Mouse (Mus musculus) ES-E14 (cell line): ENCODE data around the gene Eef1akmt2. TPM values are rescaled to one million over a fixed set of nuclear protein-coding genes. Genes with fewer than 3 reads are reported as not detected.

Source experiments
- DNase-seq: peaks from one replicate; pipeline ENCODE4 v3.0.0-alpha.2; 2013; ENCODE audit warnings: low read depth, low spot score
- H3K27ac ChIP-seq: 2 replicates; pipeline ENCODE4 v1.5.1; 2012; ENCODE audit warnings: low read depth, mild to moderate bottlenecking, low read length, moderate library complexity, mixed read lengths; ENCODE audit not compliant: poor library complexity, insufficient read depth, severe bottlenecking
- H3K36me3 ChIP-seq: 2 replicates; pipeline ENCODE4 v1.6.1; 2012; ENCODE audit warnings: mild to moderate bottlenecking, low read length, moderate library complexity, mixed read lengths; ENCODE audit not compliant: control insufficient read depth, poor library complexity, insufficient read depth, severe bottlenecking
- H3K4me1 ChIP-seq, 2 experiments: fragments of 150-350 bp in 1 of 2; sonication (generic) in 1 of 2; 2 replicates each; pipeline ENCODE4 v1.6.1; 2012; ENCODE audit warnings: low read length in 2 of 2, mild to moderate bottlenecking in 1 of 2, mixed read lengths in 1 of 2; ENCODE audit not compliant: control insufficient read depth in 2 of 2, insufficient read depth in 2 of 2, poor library complexity in 1 of 2
- H3K4me3 ChIP-seq, 2 experiments: fragments of 150-350 bp in 1 of 2; sonication (generic) in 1 of 2; 2 replicates each; pipeline ENCODE4 v1.5.1; 2012; ENCODE audit warnings: low read length in 2 of 2, low read depth in 1 of 2, mild to moderate bottlenecking in 1 of 2, mixed read lengths in 1 of 2; ENCODE audit not compliant: insufficient read depth in 1 of 2, poor library complexity in 1 of 2, severe bottlenecking in 1 of 2
- H3K9ac ChIP-seq: 2 replicates; pipeline ENCODE4 v1.6.1; 2012; ENCODE audit warnings: low read depth, mild to moderate bottlenecking, low read length, mixed read lengths; ENCODE audit not compliant: poor library complexity, insufficient read depth, severe bottlenecking
- H3K9me3 ChIP-seq: fragments of 150-350 bp; sonication (generic); 2 replicates; pipeline ENCODE4 v1.6.1; 2012; ENCODE audit warnings: low read depth, mild to moderate bottlenecking, low read length; ENCODE audit not compliant: control insufficient read depth, insufficient read depth
- CHD2 ChIP-seq: IDR thresholded peaks from 2 replicates; pipeline ENCODE4 v1.6.1; 2014; ENCODE audit warnings: mild to moderate bottlenecking, low read depth, low read length, inconsistent platforms
- HCFC1 ChIP-seq: IDR thresholded peaks from 2 replicates; pipeline ENCODE4 v1.6.1; 2012; ENCODE audit warnings: low read length, inconsistent platforms, borderline replicate concordance; ENCODE audit not compliant: insufficient read depth
- MAFK ChIP-seq: IDR thresholded peaks from 2 replicates; pipeline ENCODE4 v1.6.1; 2014; ENCODE audit warnings: mild to moderate bottlenecking, low read depth, low read length, inconsistent platforms; ENCODE audit not compliant: insufficient read depth
- ZC3H11A ChIP-seq: IDR thresholded peaks from 2 replicates; pipeline ENCODE4 v1.6.1; 2012; ENCODE audit warnings: low read depth, mild to moderate bottlenecking, inconsistent platforms, low read length, borderline replicate concordance
- ZNF384 ChIP-seq: IDR thresholded peaks from 2 replicates; pipeline ENCODE4 v1.6.1; 2012; ENCODE audit warnings: low read depth, low read length, inconsistent platforms
- in situ Hi-C, 2 experiments: fragments of 600-800 bp; cut with MboI; formaldehyde crosslinking; loops; one replicate each; pipeline ENCODE4 v1.15.1; 2025; ENCODE audit warnings: low sequenced_read_pairs in 2 of 2, inconsistent platforms in 1 of 2; ENCODE audit not compliant: unreplicated experiment in 2 of 2
- total RNA-seq: library from RNA; depleted of rRNA; stranded (reverse); fragments of 300-350 nt; gene quantifications from 2 replicates; pipeline ENCODE4 v1.2.3, GENCODE M21; 2012

Eef1akmt2 gene
- total RNA-seq, 1 experiment = 17.9 TPM

GRCm38 (mm10) chr7:132804951-132805350 is 47.5 kb downstream of the Eef1akmt2 start:
- Histone ChIP-seq H3K9ac (no peak overlapping the region), H3K36me3 (0 out of 2 replicates have a peak, but pooled peaks cover 2% of the 10 kb centered on the region), H3K4me3 (no peak overlapping the region), H3K9me3 (no peaks in the 10 kb centered on the region), H3K27ac (no peak overlapping the region), H3K4me1 (peaks cover 14 to 45% of the 10 kb centered on the region in 2 experiments)
- in situ Hi-C loops = no loop called here
- DNase-seq = no peak
- no peak for TF ChIP-seq CHD2
- TF ChIP-seq ZC3H11A = no peak
- no peak for TF ChIP-seq MAFK
- no peak for TF ChIP-seq HCFC1
- no peak for TF ChIP-seq ZNF384

- Histone ChIP-seq H3K9ac (no peak overlapping the region), H3K9me3 (no peaks in the 10 kb centered on the region), H3K4me3 (no peak overlapping the region), H3K36me3 (0 out of 2 replicates have a peak, but pooled peaks cover 2% of the 10 kb centered on the region), H3K27ac (no peak overlapping the region), H3K4me1 (peaks cover 9 to 42% of the 10 kb centered on the region in 2 experiments)
- in situ Hi-C loops = no loop called here
- DNase-seq = no peak
- TF ChIP-seq CHD2 = no peak
- no peak for TF ChIP-seq MAFK
- TF ChIP-seq ZC3H11A = no peak
- no peak for TF ChIP-seq HCFC1
- no peak for TF ChIP-seq ZNF384
These were observed 48.0 kb downstream of the Eef1akmt2 start for GRCm38 (mm10) chr7:132804461-132804860.

GRCm38 (mm10) chr7:132803962-132804361 is 48.5 kb downstream of the Eef1akmt2 start:
- Histone ChIP-seq H3K36me3 (0 out of 2 replicates have a peak, but pooled peaks cover 2% of the 10 kb centered on the region), H3K4me1 (peaks cover 9 to 41% of the 10 kb centered on the region in 2 experiments), H3K9ac (no peak overlapping the region), H3K4me3 (no peak overlapping the region), H3K9me3 (no peaks in the 10 kb centered on the region), H3K27ac (no peak overlapping the region)
- TF ChIP-seq ZNF384 (no peak), CHD2 (no peak), HCFC1 (no peak), MAFK (no peak), ZC3H11A (no peak)
- in situ Hi-C loops = no loop called here
- no peak for DNase-seq

- H3K9ac ChIP-seq = no peak overlapping the region
- 0 out of 2 replicates have a peak, but pooled peaks cover 2% of the 10 kb centered on the region for H3K36me3 ChIP-seq
- no peak for DNase-seq
- TF ChIP-seq ZC3H11A = no peak
- no peak for TF ChIP-seq CHD2
- no peak for TF ChIP-seq MAFK
- TF ChIP-seq HCFC1 = no peak
- no peak for TF ChIP-seq ZNF384
- H3K27ac ChIP-seq = no peak overlapping the region
- H3K4me1 ChIP-seq = peaks cover 9 to 40% of the 10 kb centered on the region in 2 experiments
- no peak overlapping the region for H3K4me3 ChIP-seq
- H3K9me3 ChIP-seq = no peaks in the 10 kb centered on the region
- in situ Hi-C loops = no loop called here
These were observed 49.1 kb downstream of the Eef1akmt2 start for GRCm38 (mm10) chr7:132803336-132803735.
